Mouse (Mus musculus) CD4-positive naive resting alpha-beta T cell, adult 76 days (primary cell): Measurements from ENCODE around the gene Mapt. TPM values are rescaled to one million over a fixed set of nuclear protein-coding genes. Genes with fewer than 3 reads are reported as not detected.

Experiments
- total RNA-seq: library from RNA; stranded (reverse); gene quantifications from one replicate; pipeline ENCODE4 v1.2.4, GENCODE M21; 2023

The Mapt gene
- not detected for total RNA-seq

GRCm38 (mm10) chr11:104231041-104231911, at the start of gene Mapt:
Gene Mapt, plus strand, starts transcription at chr11:104231390.

GRCm38 (mm10) chr11:104186135-104186836, 44.9 kb upstream of the Mapt start, which contains the start of gene Sppl2c:
Gene Sppl2c, plus strand, starts transcription at chr11:104186327.

Other genes with a start within 250 kb of the Mapt start
- gene Crhr1, start 98.5 kb upstream of the Mapt start, total RNA-seq = not detected
- gene Sppl2c, start 45.1 kb upstream of the Mapt start, total RNA-seq = not detected
- gene Kansl1, start 237.5 kb downstream of the Mapt start, total RNA-seq = 144 TPM